Mouse (Mus musculus): Measurements from ENCODE around the gene Samm50.
"Not testable (repeated sequence)": the region's sequence is repeated elsewhere in the genome, so short reads cannot be mapped to it uniquely, and the experiment has no call there.

- TF ChIP-seq CTCF (IDR thresholded peaks at IDR 0.05; ENCODE audit: low read depth, low read length); POLR2A (IDR thresholded peaks at IDR 0.05; ENCODE audit: borderline replicate concordance, low read depth, low read length): not testable (repeated sequence)
Measured at GRCm38 (mm10) chr15:84157530-84157929, 34.5 kb upstream of the Samm50 start.
